Mouse (Mus musculus) lung, postnatal 0 days (tissue): ENCODE measurements at regions not wholly inside any gene's neighbourhood (a gene's known extent, or its start where the extent isn't known, plus 50 kb on each side); places are given as distances from the start of the nearest gene placed in this dataset.

Experiments
- CTCF ChIP-seq: IDR thresholded peaks from 2 replicates; pipeline ENCODE4 v1.5.1; 2016; ENCODE audit warnings: antibody characterized with exemption, mild to moderate bottlenecking
- EP300 ChIP-seq: IDR thresholded peaks from 2 replicates; pipeline ENCODE4 v1.6.1; 2016; ENCODE audit warnings: antibody characterized with exemption, mild to moderate bottlenecking, control low read depth

GRCm38 (mm10) chr17:61866154-61866553 lies 1015.0 kb downstream of the Efna5 start:
- TF ChIP-seq CTCF (no peak), EP300 (no peak)
